Mouse (Mus musculus) adrenal gland, adult 2 months (tissue): Measurements from ENCODE around the gene Tmem212. TPM values are rescaled to one million over a fixed set of nuclear protein-coding genes. Genes with fewer than 3 reads are reported as not detected.
"Not testable (repeated sequence)": the region's sequence is repeated elsewhere in the genome, so short reads cannot be mapped to it uniquely, and the experiment has no call there.

Source experiments
- DNase-seq: peaks from one replicate; pipeline ENCODE4 v3.0.0; 2021
- long read RNA-seq: library from polyadenylated mRNA; stranded (forward); transcript quantifications from one replicate; pipeline ENCODE4 v2.0.0, GENCODE M21; 2021
- polyA plus RNA-seq: library from polyadenylated mRNA; depleted of rRNA; stranded (reverse); fragments of >200 nt; gene quantifications from 2 replicates; pipeline ENCODE4 v1.2.3, GENCODE M21; 2012; rRNA removed
- total RNA-seq, 2 experiments: library from RNA; stranded (reverse); gene quantifications; 2 replicates each; pipeline ENCODE4 v1.2.3; 2021

Gene Tmem212
- total RNA-seq = not detected
- polyA plus RNA-seq = not detected in 2 replicates
- long read RNA-seq = 0 reads

- no peak for DNase-seq
These were observed at the start of gene Tmem212 for GRCm38 (mm10) chr3:27896318-27896892. Gene Tmem212 (minus strand): TSS chr3:27896368.

GRCm38 (mm10) chr3:27945397-27945796 lies 49.2 kb upstream of the Tmem212 start:
- DNase-seq = not testable (repeated sequence)

DNA sequence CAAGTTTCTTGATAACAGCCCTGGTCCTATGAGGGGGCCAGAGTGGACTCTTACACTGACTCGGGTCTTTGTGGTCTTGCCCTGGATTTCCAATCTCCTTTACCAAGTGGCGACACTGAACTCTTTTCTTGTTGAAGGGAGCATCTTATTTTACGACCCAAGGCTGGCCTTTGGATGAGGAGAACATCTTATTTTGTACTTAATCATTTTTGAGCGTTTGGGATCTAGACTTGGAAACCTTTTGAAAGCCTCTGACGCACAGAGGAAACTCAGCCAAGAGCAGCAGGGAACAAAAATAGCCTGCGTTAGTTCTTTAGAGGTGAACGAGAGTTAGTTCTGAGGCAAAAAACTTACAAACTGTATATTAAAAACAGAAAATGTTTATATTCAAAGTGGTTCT lies 46.8 kb upstream of the Tmem212 start:
- peak; percentile 19 for DNase-seq

DNA sequence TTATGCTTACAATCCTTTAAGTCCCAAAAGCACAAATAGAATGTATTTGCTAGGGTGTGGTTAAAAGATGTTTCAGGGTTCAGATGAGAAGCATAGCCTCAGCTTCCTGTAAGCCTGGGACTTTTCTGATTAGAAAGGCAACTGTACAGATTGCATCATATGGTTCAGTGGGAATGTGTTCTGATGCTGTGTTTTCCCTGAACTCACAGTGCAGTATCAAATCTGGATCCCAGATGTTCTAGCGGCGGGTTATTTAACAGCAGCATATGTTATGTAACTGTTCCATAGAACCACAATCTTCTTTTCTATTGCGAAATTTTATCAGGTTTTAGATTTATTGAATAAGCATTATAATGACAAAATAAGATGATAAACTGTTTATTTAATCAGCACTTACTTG lies 45.5 kb upstream of the Tmem212 start:
- no peak for DNase-seq

- DNase-seq = peak; percentile 83
These were observed 42.5 kb upstream of the Tmem212 start, which contains the start of gene Pld1 for GRCm38 (mm10) chr3:27938381-27939323. Gene Pld1 (plus strand): TSS chr3:27938695.

GRCm38 (mm10) chr3:27937144-27938110 lies 41.3 kb upstream of the Tmem212 start:
- DNase-seq = no peak

DNA sequence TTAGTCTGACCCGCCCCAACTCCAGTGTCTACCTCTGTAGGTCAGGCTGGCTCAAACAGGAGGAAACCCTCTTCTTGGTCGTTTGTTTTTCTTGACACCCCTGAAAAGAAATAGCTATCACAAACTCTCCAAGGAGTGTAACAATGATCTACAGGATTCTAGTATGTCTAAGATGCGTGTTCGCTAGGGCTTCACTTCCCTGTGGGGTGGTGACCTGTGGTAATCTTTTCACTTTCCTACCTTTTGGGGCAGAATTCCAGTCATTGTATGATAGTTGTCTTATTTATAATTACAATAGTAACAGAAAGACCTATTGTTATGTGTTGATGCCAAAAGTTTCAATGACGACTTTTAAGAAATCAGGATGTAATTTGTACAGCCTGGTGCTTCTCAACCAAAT lies 40.6 kb upstream of the Tmem212 start:
- DNase-seq = no peak

GRCm38 (mm10) chr3:27935644-27936043 lies 39.5 kb upstream of the Tmem212 start:
- no peak for DNase-seq

DNA sequence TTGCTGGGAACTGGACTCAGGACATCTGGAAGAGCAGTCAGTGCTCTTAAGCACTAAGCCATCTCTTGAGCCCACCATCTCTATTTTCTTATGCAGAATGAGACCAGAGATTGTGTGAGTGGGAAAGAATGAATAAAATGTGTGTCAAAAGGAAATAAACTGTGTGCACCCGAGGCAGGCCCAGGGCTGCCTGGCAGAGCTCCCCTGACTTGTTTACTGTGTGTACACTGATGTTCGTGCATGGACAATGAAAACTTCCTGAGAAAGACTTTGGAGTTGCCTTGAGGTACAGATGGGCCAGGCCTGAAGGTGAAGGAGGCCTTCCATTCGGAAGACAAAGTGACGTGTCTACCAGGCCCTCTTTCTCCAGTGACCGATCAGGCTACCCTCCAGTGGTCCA lies 36.2 kb upstream of the Tmem212 start:
- no peak for DNase-seq

- no peak for DNase-seq
These were observed 33.1 kb upstream of the Tmem212 start for GRCm38 (mm10) chr3:27929219-27929618.

DNA sequence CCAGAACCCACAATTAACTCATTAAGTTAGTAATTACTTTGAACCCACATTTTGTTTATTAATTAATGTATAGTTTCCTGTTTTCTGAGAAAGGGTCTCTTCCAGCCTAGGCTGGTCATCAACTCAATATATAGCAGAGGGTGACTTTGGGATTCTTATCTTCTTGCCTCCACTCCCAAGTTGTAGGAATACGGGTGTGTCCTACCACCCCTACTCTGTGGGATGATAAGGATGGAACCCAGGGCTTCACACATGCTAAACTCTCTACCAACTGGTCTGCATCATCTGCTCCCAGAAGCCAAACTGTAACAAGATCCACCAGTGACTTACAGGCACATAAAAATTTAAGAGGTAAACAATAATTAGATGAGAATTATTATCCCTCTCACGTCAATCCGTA lies 27.9 kb upstream of the Tmem212 start:
- no peak for DNase-seq

GRCm38 (mm10) chr3:27921268-27922020 lies 25.3 kb upstream of the Tmem212 start:
- no peak for DNase-seq

- DNase-seq = no peak
These were observed 22.7 kb upstream of the Tmem212 start for GRCm38 (mm10) chr3:27918656-27919436.

DNA sequence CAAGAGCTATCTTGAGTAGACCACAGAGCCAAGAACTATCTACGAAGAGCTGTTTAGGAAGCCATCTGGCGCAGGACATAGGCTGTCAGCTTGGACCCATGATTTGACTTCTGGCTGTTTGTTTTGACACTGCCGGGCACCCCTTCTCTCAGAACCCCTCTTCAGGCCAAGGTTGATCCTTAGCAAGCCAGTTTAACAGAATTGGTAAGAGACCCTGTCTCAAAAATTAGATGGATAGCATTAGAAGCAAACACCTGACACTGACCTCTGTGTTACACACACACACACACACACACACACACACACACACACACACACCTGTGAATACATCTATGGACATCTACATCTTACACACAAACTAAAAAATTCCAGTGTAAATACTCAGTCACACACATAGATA lies 12.8 kb upstream of the Tmem212 start:
- no peak for DNase-seq

GRCm38 (mm10) chr3:27908316-27908715 lies 12.1 kb upstream of the Tmem212 start:
- no peak for DNase-seq

- no peak for DNase-seq
These were observed 11.1 kb upstream of the Tmem212 start for GRCm38 (mm10) chr3:27907301-27907700.

DNA sequence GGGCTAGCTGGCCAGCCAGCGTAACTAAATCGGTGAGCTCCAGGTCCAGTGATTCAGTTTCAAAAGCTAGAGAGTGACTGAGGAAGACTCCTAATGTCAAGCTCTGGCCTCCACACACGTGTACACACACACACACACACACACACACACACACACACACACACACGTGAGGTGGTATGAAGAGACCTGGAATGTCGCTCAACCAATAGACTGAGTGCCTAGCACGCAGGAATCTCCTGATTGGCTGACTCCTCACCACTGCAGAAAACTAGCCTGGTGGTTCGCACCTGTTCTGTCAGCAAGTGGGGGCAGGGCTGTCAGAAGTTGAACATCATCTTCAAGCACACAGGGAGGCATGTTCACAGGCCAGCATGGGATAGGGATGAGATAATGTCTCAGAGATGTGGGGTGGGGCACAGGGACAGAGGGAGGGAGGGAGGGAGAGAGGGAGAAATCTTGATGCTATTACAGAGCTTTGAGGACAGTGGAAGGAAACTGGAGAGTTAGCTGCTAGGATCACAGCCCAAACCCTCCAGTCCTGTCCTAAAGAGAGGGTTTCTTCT lies 10.6 kb upstream of the Tmem212 start:
- DNase-seq = no peak

DNA sequence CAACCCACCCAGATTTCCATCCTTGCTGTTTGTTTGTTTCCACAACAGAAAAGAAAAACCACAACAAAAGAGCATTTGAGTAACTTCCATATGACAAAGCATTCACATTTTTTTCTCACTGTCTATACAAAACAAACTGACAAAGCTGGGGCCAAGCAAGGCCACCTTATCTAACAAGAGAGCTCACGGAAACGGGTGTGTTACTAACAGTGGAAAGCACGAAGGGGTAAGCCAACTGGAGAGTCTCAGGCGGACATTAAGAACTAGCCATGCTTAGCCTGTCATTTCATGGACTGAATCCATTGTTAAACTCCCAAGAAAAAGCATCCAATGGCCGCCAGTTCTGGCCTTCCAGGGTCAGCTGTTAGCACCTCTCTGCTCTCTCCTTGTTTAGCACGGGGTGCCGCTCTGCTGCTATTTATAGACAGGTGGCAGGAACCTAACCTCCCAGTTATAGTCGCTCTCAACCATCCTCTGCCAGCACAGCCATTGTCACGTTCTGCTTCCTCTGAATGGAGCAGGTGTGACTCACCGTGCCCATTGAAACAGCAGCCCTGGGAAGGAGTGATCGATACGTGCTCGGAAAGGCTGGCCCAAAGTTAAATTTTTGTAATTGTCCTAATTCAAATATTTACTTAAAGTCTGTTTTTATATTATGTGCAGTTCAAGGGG lies 8.6 kb upstream of the Tmem212 start:
- no peak for DNase-seq

GRCm38 (mm10) chr3:27901846-27902245 lies 5.7 kb upstream of the Tmem212 start:
- DNase-seq = no peak
